ENCODE assay signal across 12 mouse cellular contexts in genomic region chr16:12233288-12233687, GRCm38 (mm10).
A peak's percentile ranks its signal among the peaks of the same experiment; 100 is the strongest.
DNase-seq lines count a peak whose midpoint lies in the region; ATAC-seq and TF ChIP-seq lines count a peak whose summit lies in the region.
"Had no signal": no experiment of that assay in that cellular context is flagged by ENCODE, and none has a peak within 500 bp of the region (broad histone marks: within the 10 kb centered on the region; RNA-seq: fewer than 3 reads in every experiment).

No protein-coding gene starts in this region.

- peak; percentile 75; the same call in 1 of the 2 replicates for ATAC-seq in lung, embryonic 14.5 days (ENCODE audit: insufficient read depth)
- ATAC-seq in forebrain, embryonic 13.5 days, result no peak

- no peaks in the 10 kb centered on the region for H3K4me1 ChIP-seq in lung, embryonic 14.5 days (ENCODE audit: insufficient read depth)
- H3K4me1 ChIP-seq in lung, adult 2 months (ENCODE audit: control insufficient read depth, insufficient read depth, low read length), result peaks cover 3% of the 10 kb centered on the region; the same call in 1 of the 2 replicates
- H3K4me1 ChIP-seq in forebrain, embryonic 13.5 days, result no peaks in the 10 kb centered on the region
- H3K4me1 ChIP-seq: heart, embryonic 15.5 days; limb, embryonic 15.5 days; midbrain, embryonic 12.5 days had no signal

- H3K4me2 ChIP-seq in lung, embryonic 14.5 days, result no peak overlapping the region
- no peak overlapping the region for H3K4me2 ChIP-seq in forebrain, embryonic 13.5 days
- H3K4me2 ChIP-seq: heart, embryonic 15.5 days; limb, embryonic 15.5 days; midbrain, embryonic 12.5 days had no signal

- no peak for TF ChIP-seq CTCF in lung, embryonic 14.5 days (IDR thresholded peaks at IDR 0.05; ENCODE audit: low read depth)
- no peak for TF ChIP-seq CTCF in lung, adult 2 months (IDR thresholded peaks at IDR 0.05; ENCODE audit: insufficient read depth, low read length)

- no peak overlapping the region; the same call in 1 of the 2 replicates for H3K27ac ChIP-seq in lung, embryonic 14.5 days (ENCODE audit: low read depth)
- H3K27ac ChIP-seq in forebrain, embryonic 13.5 days, result no peak overlapping the region
- H3K27ac ChIP-seq: layer of hippocampus, adult 2 months; limb, embryonic 15.5 days; midbrain, embryonic 12.5 days had no signal

- H3K27me3 ChIP-seq in lung, embryonic 14.5 days (ENCODE audit: insufficient read depth, low read length), result no peaks in the 10 kb centered on the region
- H3K27me3 ChIP-seq in forebrain, embryonic 13.5 days, result no peaks in the 10 kb centered on the region
- H3K27me3 ChIP-seq: heart, embryonic 15.5 days; limb, embryonic 15.5 days; midbrain, embryonic 12.5 days had no signal

- H3K4me3 ChIP-seq in lung, embryonic 14.5 days (ENCODE audit: low read depth, low read length), result no peak overlapping the region
- no peak overlapping the region for H3K4me3 ChIP-seq in lung, adult 2 months (replicated peaks; ENCODE audit: extremely low read depth, low read depth, low read length)
- no peak overlapping the region for H3K4me3 ChIP-seq in forebrain, embryonic 13.5 days
- H3K4me3 ChIP-seq: heart, embryonic 15.5 days; layer of hippocampus, adult 2 months; limb, embryonic 15.5 days; midbrain, embryonic 12.5 days had no signal

- DNase-seq in cerebellum, postnatal 10 days, result peak; percentile 31 to 61
- no peak for DNase-seq in cerebellum, adult 9-11 months
- DNase-seq in lung, embryonic 14.5 days, result peak; percentile 84
- DNase-seq in lung, adult 2 months, result no peak
- DNase-seq in kidney, adult 9 months, result peak; percentile 20
- peak; percentile 44 for DNase-seq in lung, postnatal 36 days
- no peak for DNase-seq in T-cell, adult 2 months (ENCODE audit: low spot score)

- no peaks in the 10 kb centered on the region for H3K36me3 ChIP-seq in lung, embryonic 14.5 days (ENCODE audit: insufficient read depth)
- H3K36me3 ChIP-seq in forebrain, embryonic 13.5 days (ENCODE audit: poor library complexity, severe bottlenecking), result no peaks in the 10 kb centered on the region
- H3K36me3 ChIP-seq: heart, embryonic 15.5 days; limb, embryonic 15.5 days; midbrain, embryonic 12.5 days had no signal

- no peak for TF ChIP-seq POLR2A in lung, adult 2 months (IDR thresholded peaks at IDR 0.05; ENCODE audit: borderline replicate concordance, extremely low read depth, low read depth, low read length)

- no peak overlapping the region for H3K9ac ChIP-seq in lung, embryonic 14.5 days
- no peak overlapping the region for H3K9ac ChIP-seq in forebrain, embryonic 13.5 days
- H3K9ac ChIP-seq: heart, embryonic 15.5 days; limb, embryonic 15.5 days; midbrain, embryonic 12.5 days had no signal

- WGBS in lung, embryonic 14.5 days, result 46% methylated on average over 3 of the region's 3 CpGs
- WGBS in lung, adult 2 months, result 33% methylated on average over 3 of the region's 3 CpGs
- WGBS in forebrain, embryonic 13.5 days, result 79% methylated on average over 3 of the region's 3 CpGs

- no peaks in the 10 kb centered on the region for H3K9me3 ChIP-seq in lung, embryonic 14.5 days (ENCODE audit: low read depth, low read length)
- H3K9me3 ChIP-seq in forebrain, embryonic 13.5 days (replicated peaks), result no peaks in the 10 kb centered on the region
- H3K9me3 ChIP-seq: heart, embryonic 15.5 days; limb, embryonic 15.5 days; midbrain, embryonic 12.5 days had no signal

Comparison
In these comparisons a context has a peak if more than half of its experiments do, and no peak if none do; other contexts are left out.
1. DNase-seq: peak in cerebellum, postnatal 10 days (2 of 2), lung, embryonic 14.5 days (single experiment), kidney, adult 9 months (single experiment) and lung, postnatal 36 days (single experiment); none in cerebellum, adult 9-11 months (single experiment), lung, adult 2 months (single experiment) and T-cell, adult 2 months (single experiment).